Mouse (Mus musculus): ENCODE results near the gene Lrrc63. TPM values are rescaled to one million over a fixed set of nuclear protein-coding genes. Genes with fewer than 3 reads are reported as not detected.

Lrrc63 gene
- polyA plus RNA-seq, 1 experiment from 2014 or later: not detected

Other genes with a start within 250 kb of the Lrrc63 start
- gene Lrch1, start 183.0 kb downstream of the Lrrc63 start, polyA plus RNA-seq (2014; fragmentation: Nextera tagmentation; extraction: Ambion mirVana): 11.3 and 12.9 TPM in 2 replicates
- gene Rubcnl, start 114.9 kb downstream of the Lrrc63 start, polyA plus RNA-seq (2014; fragmentation: Nextera tagmentation; extraction: Ambion mirVana): 0.77 and 0.79 TPM in 2 replicates
- gene Lcp1, start 220 bp upstream of the Lrrc63 start, polyA plus RNA-seq (2014; fragmentation: Nextera tagmentation; extraction: Ambion mirVana): 21.4 and 23.0 TPM in 2 replicates
- gene Cpb2, start 111.4 kb upstream of the Lrrc63 start, polyA plus RNA-seq (2014; fragmentation: Nextera tagmentation; extraction: Ambion mirVana): not detected in 2 replicates
- 31.1 and 38.1 TPM in 2 replicates for gene Zc3h13, start 153.5 kb upstream of the Lrrc63 start, polyA plus RNA-seq (2014; fragmentation: Nextera tagmentation; extraction: Ambion mirVana)

Measured in limb, embryonic 11.5 days (tissue).